Mouse (Mus musculus): Measurements from ENCODE around the gene Agpat1. TPM values are rescaled to one million over a fixed set of nuclear protein-coding genes. Genes with fewer than 3 reads are reported as not detected.

The Agpat1 gene
- total and polyA plus RNA-seq, 3 experiments: 11.2 to 47.4 (median 44.4) TPM

DNA sequence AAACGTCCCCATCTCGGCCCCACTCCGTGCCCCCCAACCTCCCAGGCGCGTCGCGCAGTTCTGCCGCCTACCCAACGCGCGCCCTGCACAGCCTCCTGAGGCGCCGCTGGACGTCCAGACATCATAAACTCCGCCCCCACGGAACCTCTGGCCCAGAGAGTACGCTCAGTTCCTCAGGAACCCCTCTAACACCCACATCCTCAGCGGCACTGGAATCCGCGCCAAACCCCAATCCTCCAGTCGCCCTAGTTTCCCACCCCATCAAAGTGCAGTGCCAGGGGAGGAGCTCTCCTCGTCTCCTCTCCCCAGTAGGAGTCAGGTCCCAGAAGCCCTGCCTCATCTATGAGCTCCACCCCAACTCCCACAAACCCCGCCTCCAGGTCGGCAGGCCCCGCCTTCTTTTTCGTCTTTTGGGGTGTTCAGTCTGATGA, 28.2 kb downstream of the Agpat1 start:
- no peak for DNase-seq (ENCODE audit: extremely low read depth)
- dilution Hi-C loops (cut with MboI; ENCODE audit: extremely low pct_ligation_motif_present, extremely low pct_unique_long_range_greater_than_20kb, low sequenced_read_pairs) (no loop called here), in situ Hi-C loops (cut with MboI; ENCODE audit: low pct_ligation_motif_present, low pct_unique_long_range_greater_than_20kb, low sequenced_read_pairs) (no loop called here)
- Histone ChIP-seq H3K27ac (ENCODE audit: insufficient read depth, low read depth) (no peak overlapping the region), H3K4me2 (ENCODE audit: insufficient read depth, low read depth, poor library complexity, severe bottlenecking) (no peak overlapping the region), H3K27me3 (replicated peaks) (peaks cover 75% of the 10 kb centered on the region), H3K36me3 (replicated peaks in 1 of 2; ENCODE audit: control insufficient read depth in 1 of 2, insufficient read depth in 1 of 2, low read length in 1 of 2) (no peaks in the 10 kb centered on the region), H3K9ac (ENCODE audit: insufficient read depth, low read depth) (no peak overlapping the region), H3K4me3 (replicated peaks in 1 of 3; ENCODE audit: low read depth in 2 of 3, low read length in 2 of 3, poor library complexity in 1 of 3) (no peak overlapping the region), H3K9me3 (replicated peaks; ENCODE audit: low read length) (no peaks in the 10 kb centered on the region), H3K79me2 (replicated peaks; ENCODE audit: control insufficient read depth, extremely low read depth, insufficient read depth, poor library complexity, severe bottlenecking) (no peaks in the 10 kb centered on the region), H3K4me1 (ENCODE audit: control insufficient read depth in 1 of 2, insufficient read depth in 2 of 2) (peaks cover 0 to 2% of the 10 kb centered on the region in 2 experiments; a peak in 1 of 4 replicates)
- TF ChIP-seq ZKSCAN1 (IDR thresholded peaks at IDR 0.05; ENCODE audit: borderline replicate concordance, low read depth, low read length) (no peak), ELF1 (IDR thresholded peaks at IDR 0.05; ENCODE audit: low read depth, low read length) (no peak), IRF4 (IDR thresholded peaks at IDR 0.05; ENCODE audit: low read depth, low read length) (no peak), NRF1 (IDR thresholded peaks at IDR 0.05; ENCODE audit: low read depth, low read length) (no peak), MAFK (IDR thresholded peaks at IDR 0.05; ENCODE audit: insufficient replicate concordance, low read length) (no peak), TCF12 (IDR thresholded peaks at IDR 0.05; ENCODE audit: low read depth, low read length) (no peak), ZNF384 (IDR thresholded peaks at IDR 0.05; ENCODE audit: low read depth, low read length) (no peak), JUN (IDR thresholded peaks at IDR 0.05; ENCODE audit: insufficient read depth, low read depth, low read length) (no peak), CHD2 (IDR thresholded peaks at IDR 0.05; ENCODE audit: low read length) (no peak), UBTF (IDR thresholded peaks at IDR 0.05; ENCODE audit: low read depth, low read length) (no peak), HCFC1 (IDR thresholded peaks at IDR 0.05; ENCODE audit: low read depth, low read length) (no peak), GABPA (IDR thresholded peaks at IDR 0.05; ENCODE audit: insufficient replicate concordance, low read depth, low read length) (no peak), ZC3H11A (IDR thresholded peaks at IDR 0.05; ENCODE audit: low read depth, low read length) (no peak)

DNA sequence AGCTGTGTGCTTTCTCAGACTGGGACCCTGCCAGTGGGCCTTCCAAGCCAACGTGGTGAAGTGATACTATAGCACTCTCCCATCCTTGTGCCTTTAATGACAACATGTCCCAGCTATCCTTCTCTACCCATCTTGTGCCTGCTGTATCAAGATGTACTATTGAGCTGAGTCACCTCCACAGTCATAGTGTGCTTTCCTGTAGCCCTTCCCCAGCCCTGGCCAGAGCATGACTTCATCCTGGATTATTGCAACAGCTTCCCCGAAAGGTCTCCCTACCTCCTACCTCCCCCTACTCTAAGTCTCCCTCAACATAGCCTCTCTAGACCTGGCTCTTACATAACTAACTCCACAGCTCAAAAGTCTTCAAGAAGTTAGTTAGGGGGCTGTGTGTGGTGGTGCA, 31.6 kb downstream of the Agpat1 start:
- dilution Hi-C loops (cut with MboI; ENCODE audit: extremely low pct_ligation_motif_present, extremely low pct_unique_long_range_greater_than_20kb, low sequenced_read_pairs): no loop called here
- no peaks in the 10 kb centered on the region for H3K36me3 ChIP-seq (replicated peaks in 1 of 2; ENCODE audit: control insufficient read depth in 1 of 2, insufficient read depth in 1 of 2, low read length in 1 of 2)
- DNase-seq (ENCODE audit: extremely low read depth): no peak
- H3K4me1 ChIP-seq (ENCODE audit: control insufficient read depth in 1 of 2, insufficient read depth in 2 of 2): 0 out of 4 replicates have a peak, but pooled peaks cover 0 to 2% of the 10 kb centered on the region in 2 experiments
- H3K27ac ChIP-seq (ENCODE audit: insufficient read depth, low read depth): no peak overlapping the region
- no peak overlapping the region for H3K4me2 ChIP-seq (ENCODE audit: insufficient read depth, low read depth, poor library complexity, severe bottlenecking)
- TF ChIP-seq TBP (conservative IDR thresholded peaks at IDR 0.05; ENCODE audit: low read depth, low read length) (no peak), MAX (IDR thresholded peaks at IDR 0.05; ENCODE audit: low read length) (no peak), USF2 (conservative IDR thresholded peaks at IDR 0.05; ENCODE audit: low read depth, low read length) (no peak), MAZ (IDR thresholded peaks at IDR 0.05; ENCODE audit: low read depth, low read length) (no peak), EP300 (IDR thresholded peaks at IDR 0.05; ENCODE audit: low read length) (no peak), SMC3 (IDR thresholded peaks at IDR 0.05; ENCODE audit: low read depth, low read length) (no peak), POLR2A (IDR thresholded peaks at IDR 0.05; ENCODE audit: low read depth, low read length) (no peak), E2F4 (IDR thresholded peaks at IDR 0.05; ENCODE audit: insufficient replicate concordance, low read depth, low read length) (no peak), NELFE (IDR thresholded peaks at IDR 0.05; ENCODE audit: low read depth, low read length) (no peak), ZMIZ1 (IDR thresholded peaks at IDR 0.05; ENCODE audit: low read depth, low read length) (no peak), BHLHE40 (IDR thresholded peaks at IDR 0.05; ENCODE audit: low read depth, low read length) (no peak), TCF12 (IDR thresholded peaks at IDR 0.05; ENCODE audit: low read depth, low read length) (no peak), PAX5 (IDR thresholded peaks at IDR 0.05; ENCODE audit: low read length) (no peak), ZKSCAN1 (IDR thresholded peaks at IDR 0.05; ENCODE audit: borderline replicate concordance, low read depth, low read length) (no peak), MYC (IDR thresholded peaks at IDR 0.05; ENCODE audit: low read depth, low read length) (no peak), KAT2A (IDR thresholded peaks at IDR 0.05; ENCODE audit: insufficient replicate concordance, low read length) (no peak), ZC3H11A (IDR thresholded peaks at IDR 0.05; ENCODE audit: low read depth, low read length) (no peak)
- H3K79me2 ChIP-seq (replicated peaks; ENCODE audit: control insufficient read depth, extremely low read depth, insufficient read depth, poor library complexity, severe bottlenecking): no peaks in the 10 kb centered on the region
- no peak overlapping the region for H3K9ac ChIP-seq (ENCODE audit: insufficient read depth, low read depth)
- H3K9me3 ChIP-seq (replicated peaks; ENCODE audit: low read length): peaks cover 9% of the 10 kb centered on the region
- no peak overlapping the region for H3K4me3 ChIP-seq (replicated peaks in 1 of 3; ENCODE audit: low read depth in 2 of 3, low read length in 2 of 3, poor library complexity in 1 of 3)
- H3K27me3 ChIP-seq (replicated peaks): peaks cover 76% of the 10 kb centered on the region
- in situ Hi-C loops (cut with MboI; ENCODE audit: low pct_ligation_motif_present, low pct_unique_long_range_greater_than_20kb, low sequenced_read_pairs): no loop called here
